Mouse (Mus musculus) C2C12 (cell line): ENCODE results near the gene Lpcat3.

ENCODE experiments used
- CEBPB ChIP-seq: IDR thresholded peaks from one replicate; pipeline ENCODE4 v1.6.1; 2011; ENCODE audit warnings: low read depth, mild to moderate bottlenecking, control low read depth, moderate library complexity
- CTCF ChIP-seq: IDR thresholded peaks from one replicate; pipeline ENCODE4 v1.5.1; 2011; ENCODE audit not compliant: control insufficient read depth, insufficient read depth, insufficient read length
- MAX ChIP-seq: IDR thresholded peaks from one replicate; pipeline ENCODE4 v1.6.1; 2011; ENCODE audit warnings: mild to moderate bottlenecking, control low read depth
- MYOG ChIP-seq: IDR thresholded peaks from one replicate; pipeline ENCODE4 v1.6.1; 2011; ENCODE audit not compliant: control insufficient read depth, insufficient read length; ENCODE audit errors: extremely low read depth
- USF1 ChIP-seq: IDR thresholded peaks from one replicate; pipeline ENCODE4 v1.6.1; 2011; ENCODE audit warnings: low read depth, mild to moderate bottlenecking, control low read depth, moderate library complexity

- TF ChIP-seq CTCF (no peak), MYOG (no peak), MAX (no peak), USF1 (no peak), CEBPB (no peak)
These were observed 21.0 kb downstream of the Lpcat3 start for GRCm38 (mm10) chr6:124683591-124684417.
